Mouse (Mus musculus): ENCODE data around the gene Depdc5. TPM values are rescaled to one million over a fixed set of nuclear protein-coding genes. Genes with fewer than 3 reads are reported as not detected.

Gene Depdc5
- total and polyA plus RNA-seq, 3 experiments: 21.1 to 39.3 (median 36.6) TPM

- Histone ChIP-seq H3K9me3 (replicated peaks; ENCODE audit: low read length) (no peaks in the 10 kb centered on the region), H3K4me1 (ENCODE audit: control insufficient read depth in 1 of 2, insufficient read depth in 2 of 2) (peaks cover 0 to 9% of the 10 kb centered on the region in 2 experiments; a peak in 2 of 4 replicates), H3K4me3 (replicated peaks in 1 of 3; ENCODE audit: low read depth in 2 of 3, low read length in 2 of 3, poor library complexity in 1 of 3) (no peak overlapping the region), H3K9ac (ENCODE audit: insufficient read depth, low read depth) (no peak overlapping the region), H3K27me3 (replicated peaks) (peaks cover 12% of the 10 kb centered on the region), H3K27ac (ENCODE audit: insufficient read depth, low read depth) (no peak overlapping the region), H3K36me3 (replicated peaks in 1 of 2; ENCODE audit: control insufficient read depth in 1 of 2, insufficient read depth in 1 of 2, low read length in 1 of 2) (no peaks in the 10 kb centered on the region), H3K79me2 (replicated peaks; ENCODE audit: control insufficient read depth, extremely low read depth, insufficient read depth, poor library complexity, severe bottlenecking) (no peaks in the 10 kb centered on the region), H3K4me2 (ENCODE audit: insufficient read depth, low read depth, poor library complexity, severe bottlenecking) (no peak overlapping the region)
- DNase-seq (ENCODE audit: extremely low read depth): no peak
- no peak for TF ChIP-seq JUN (IDR thresholded peaks at IDR 0.05; ENCODE audit: insufficient read depth, low read depth, low read length)
- TF ChIP-seq ZC3H11A (IDR thresholded peaks at IDR 0.05; ENCODE audit: low read depth, low read length): no peak
- TF ChIP-seq TBP (conservative IDR thresholded peaks at IDR 0.05; ENCODE audit: low read depth, low read length): no peak
- no peak for TF ChIP-seq MYC (IDR thresholded peaks at IDR 0.05; ENCODE audit: low read depth, low read length)
- no peak for TF ChIP-seq E2F4 (IDR thresholded peaks at IDR 0.05; ENCODE audit: insufficient replicate concordance, low read depth, low read length)
- TF ChIP-seq MEF2A (IDR thresholded peaks at IDR 0.05; ENCODE audit: borderline replicate concordance, low read depth, low read length): no peak
- TF ChIP-seq ELF1 (IDR thresholded peaks at IDR 0.05; ENCODE audit: low read depth, low read length): no peak
- no peak for TF ChIP-seq MAZ (IDR thresholded peaks at IDR 0.05; ENCODE audit: low read depth, low read length)
- in situ Hi-C loops (cut with MboI; ENCODE audit: low pct_ligation_motif_present, low pct_unique_long_range_greater_than_20kb, low sequenced_read_pairs): no loop called here
- dilution Hi-C loops (cut with MboI; ENCODE audit: extremely low pct_ligation_motif_present, extremely low pct_unique_long_range_greater_than_20kb, low sequenced_read_pairs): no loop called here
These were observed 145.8 kb downstream of the Depdc5 start for GRCm38 (mm10) chr5:33009301-33009700.

DNA sequence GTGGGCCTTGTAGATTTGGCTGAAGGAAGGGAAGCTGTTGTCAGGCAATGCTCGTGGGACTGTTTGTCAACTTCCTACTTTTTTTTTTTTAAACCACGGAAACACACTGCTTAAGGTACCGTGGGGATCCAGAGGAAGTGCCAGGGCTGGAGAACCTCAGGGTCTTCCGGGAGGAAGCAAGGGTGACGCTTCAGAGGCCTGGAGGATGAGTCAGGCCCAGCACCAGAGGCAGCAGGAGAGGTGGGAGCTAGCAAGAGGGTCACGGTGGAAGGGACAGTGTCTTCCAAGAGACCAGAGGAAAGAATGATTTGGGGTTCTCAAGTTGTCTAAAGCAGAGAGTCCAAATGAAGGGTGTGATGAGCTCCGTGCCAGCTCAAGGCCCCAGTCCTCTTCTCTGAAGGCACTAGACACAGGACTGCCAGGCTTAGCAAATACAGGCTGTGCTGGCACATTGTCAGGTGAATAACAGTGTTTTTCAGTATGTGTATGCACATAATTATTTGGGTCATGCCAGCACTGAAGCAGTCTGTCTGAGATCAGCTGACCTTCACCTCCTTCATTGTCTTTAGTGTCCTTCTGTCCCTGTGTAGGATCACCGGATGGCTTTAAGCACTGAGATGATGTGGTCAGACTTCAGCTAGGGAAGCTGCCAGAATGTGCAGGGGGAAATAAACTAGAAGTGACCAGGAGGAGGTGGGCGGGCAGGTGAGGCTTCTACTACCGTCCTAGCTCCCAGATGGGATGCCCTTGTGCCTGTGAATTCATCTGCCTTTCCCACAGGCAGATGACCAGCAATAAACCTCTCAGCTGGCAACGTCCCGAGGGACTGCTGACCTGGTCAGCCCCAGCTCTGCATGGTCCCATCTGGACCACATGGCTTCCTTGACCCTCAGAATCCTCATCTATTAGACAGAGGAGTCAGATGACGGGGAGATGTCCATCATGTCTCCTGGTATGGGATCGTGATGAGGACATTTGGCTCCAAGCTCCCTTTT, 146.6 kb downstream of the Depdc5 start:
- Histone ChIP-seq H3K4me2 (ENCODE audit: insufficient read depth, low read depth, poor library complexity, severe bottlenecking) (no peak overlapping the region), H3K4me3 (replicated peaks in 1 of 3; ENCODE audit: low read depth in 2 of 3, low read length in 2 of 3, poor library complexity in 1 of 3) (no peak overlapping the region), H3K27me3 (replicated peaks) (peaks cover 12% of the 10 kb centered on the region), H3K9me3 (replicated peaks; ENCODE audit: low read length) (no peaks in the 10 kb centered on the region), H3K4me1 (ENCODE audit: control insufficient read depth in 1 of 2, insufficient read depth in 2 of 2) (peaks cover 0 to 8% of the 10 kb centered on the region in 2 experiments; a peak in 2 of 4 replicates), H3K36me3 (replicated peaks in 1 of 2; ENCODE audit: control insufficient read depth in 1 of 2, insufficient read depth in 1 of 2, low read length in 1 of 2) (no peaks in the 10 kb centered on the region), H3K27ac (ENCODE audit: insufficient read depth, low read depth) (no peak overlapping the region), H3K9ac (ENCODE audit: insufficient read depth, low read depth) (no peak overlapping the region), H3K79me2 (replicated peaks; ENCODE audit: control insufficient read depth, extremely low read depth, insufficient read depth, poor library complexity, severe bottlenecking) (no peaks in the 10 kb centered on the region)
- dilution Hi-C loops (cut with MboI; ENCODE audit: extremely low pct_ligation_motif_present, extremely low pct_unique_long_range_greater_than_20kb, low sequenced_read_pairs): no loop called here
- in situ Hi-C loops (cut with MboI; ENCODE audit: low pct_ligation_motif_present, low pct_unique_long_range_greater_than_20kb, low sequenced_read_pairs): no loop called here
- TF ChIP-seq MAX (IDR thresholded peaks at IDR 0.05; ENCODE audit: low read length): no peak
- TF ChIP-seq E2F4 (IDR thresholded peaks at IDR 0.05; ENCODE audit: insufficient replicate concordance, low read depth, low read length): no peak
- no peak for TF ChIP-seq BHLHE40 (IDR thresholded peaks at IDR 0.05; ENCODE audit: low read depth, low read length)
- TF ChIP-seq USF2 (conservative IDR thresholded peaks at IDR 0.05; ENCODE audit: low read depth, low read length): no peak
- TF ChIP-seq NELFE (IDR thresholded peaks at IDR 0.05; ENCODE audit: low read depth, low read length): no peak
- TF ChIP-seq UBTF (IDR thresholded peaks at IDR 0.05; ENCODE audit: low read depth, low read length): no peak
- no peak for TF ChIP-seq ZMIZ1 (IDR thresholded peaks at IDR 0.05; ENCODE audit: low read depth, low read length)
- no peak for TF ChIP-seq ELF1 (IDR thresholded peaks at IDR 0.05; ENCODE audit: low read depth, low read length)
- TF ChIP-seq SMC3 (IDR thresholded peaks at IDR 0.05; ENCODE audit: low read depth, low read length): no peak
- no peak for TF ChIP-seq MEF2A (IDR thresholded peaks at IDR 0.05; ENCODE audit: borderline replicate concordance, low read depth, low read length)
- no peak for TF ChIP-seq MAFK (IDR thresholded peaks at IDR 0.05; ENCODE audit: insufficient replicate concordance, low read length)
- no peak for TF ChIP-seq PAX5 (IDR thresholded peaks at IDR 0.05; ENCODE audit: low read length)
- TF ChIP-seq POLR2A (IDR thresholded peaks at IDR 0.05; ENCODE audit: low read depth, low read length): no peak
- TF ChIP-seq MXI1 (IDR thresholded peaks at IDR 0.05; ENCODE audit: low read depth, low read length): no peak
- no peak for TF ChIP-seq ETS1 (conservative IDR thresholded peaks at IDR 0.05; ENCODE audit: low read depth, low read length)
- TF ChIP-seq SIN3A (IDR thresholded peaks at IDR 0.05; ENCODE audit: low read length): no peak
- no peak for TF ChIP-seq ZNF384 (IDR thresholded peaks at IDR 0.05; ENCODE audit: low read depth, low read length)
- no peak for DNase-seq (ENCODE audit: extremely low read depth)
